Mouse (Mus musculus) CD4-positive, CD25-positive, alpha-beta regulatory T cell, adult 2 months (primary cell): ENCODE measurements around the gene Sumo2.
"Not testable (repeated sequence)": the region's sequence is repeated elsewhere in the genome, so short reads cannot be mapped to it uniquely, and the experiment has no call there.

Experiments used
- DNase-seq: peaks from one replicate; pipeline ENCODE4 v3.0.0-alpha.2; 2012; ENCODE audit warnings: low read depth, low spot score

Gene Sumo2

GRCm38 (mm10) chr11:115485155-115485554 lies 50.9 kb downstream of the Sumo2 start:
- no peak for DNase-seq

- peak; percentile 90 for DNase-seq
Measured at GRCm38 (mm10) chr11:115483726-115484125, 52.4 kb downstream of the Sumo2 start.

DNA sequence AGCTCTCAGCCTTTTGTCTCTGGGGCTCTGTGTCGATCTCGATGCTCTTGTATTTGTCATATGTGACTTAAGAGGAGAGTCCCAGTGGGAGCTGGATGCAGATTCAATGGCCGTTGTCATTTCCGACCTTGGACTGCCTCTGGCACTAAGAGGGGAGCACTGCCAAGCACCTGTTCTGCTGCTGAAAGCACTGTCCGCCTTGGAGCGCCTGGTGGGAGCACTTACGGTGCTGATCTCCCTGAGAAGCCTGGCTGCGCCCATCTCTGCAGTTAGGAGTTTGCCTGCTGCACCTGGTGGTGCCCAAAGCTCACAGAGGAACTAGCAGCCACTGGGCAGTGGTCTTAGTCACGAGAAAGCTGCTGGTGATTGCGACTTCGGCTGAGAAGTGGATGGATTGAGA lies 52.8 kb downstream of the Sumo2 start:
- DNase-seq = no peak

DNA sequence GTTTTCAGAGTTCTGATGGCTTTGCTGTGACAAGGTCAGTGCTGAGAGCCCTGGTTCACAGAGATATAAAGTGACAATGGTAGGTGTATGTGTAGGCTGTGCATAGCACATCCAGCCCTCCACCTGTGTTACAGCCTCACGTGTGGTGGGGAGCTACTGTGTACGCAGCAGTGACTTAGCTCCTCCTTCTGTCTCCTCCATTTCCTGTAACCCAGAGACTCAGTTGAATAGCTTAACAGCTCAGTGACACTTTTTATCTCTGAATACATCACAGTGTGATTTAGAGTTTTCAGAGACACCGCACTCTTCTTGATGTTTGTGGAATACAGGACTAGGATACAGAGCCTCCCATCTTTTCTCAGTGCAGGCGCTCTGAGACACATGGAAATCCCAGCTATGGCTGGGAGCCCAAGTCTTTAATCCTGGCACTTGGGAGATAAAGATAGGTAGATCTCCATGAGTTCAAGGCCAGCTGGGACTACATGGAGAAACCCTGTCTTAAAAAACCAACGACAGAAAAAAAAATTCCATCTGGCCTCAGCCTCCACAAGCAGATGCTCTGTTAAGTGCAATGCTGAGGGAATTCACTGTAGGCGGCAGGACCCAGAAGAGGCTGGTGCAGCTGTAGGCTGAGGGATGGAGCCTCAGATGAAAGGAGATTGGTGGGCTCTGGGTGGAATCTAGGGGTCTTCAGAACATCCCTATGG lies 54.4 kb downstream of the Sumo2 start:
- peak; percentile 87 for DNase-seq

- DNase-seq = no peak
Measured at GRCm38 (mm10) chr11:115478296-115478938, 57.7 kb downstream of the Sumo2 start.

- peak; percentile 73 for DNase-seq
Measured at GRCm38 (mm10) chr11:115477388-115477787, 58.7 kb downstream of the Sumo2 start.

DNA sequence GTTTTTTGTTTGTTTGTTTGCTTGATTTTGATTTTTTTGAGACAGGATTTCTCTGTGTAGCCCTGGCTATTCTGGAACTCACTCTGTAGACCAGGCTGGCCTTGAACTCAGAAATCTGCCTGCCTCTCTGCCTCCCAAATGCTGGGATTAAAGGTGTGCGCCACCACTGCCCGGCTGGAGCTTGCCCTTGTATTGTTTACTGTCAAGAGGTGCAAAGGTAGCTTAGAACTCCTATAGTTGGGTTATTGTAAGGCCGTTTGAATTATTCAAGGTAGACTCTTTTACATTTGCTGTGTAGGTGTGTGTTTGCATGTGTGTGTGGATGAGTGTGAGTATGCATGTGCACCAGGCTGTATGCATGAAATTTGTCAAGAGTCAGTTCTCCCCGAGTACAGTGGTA lies 59.4 kb downstream of the Sumo2 start:
- DNase-seq = not testable (repeated sequence)

GRCm38 (mm10) chr11:115475758-115476237 lies 60.3 kb downstream of the Sumo2 start:
- DNase-seq = no peak

DNA sequence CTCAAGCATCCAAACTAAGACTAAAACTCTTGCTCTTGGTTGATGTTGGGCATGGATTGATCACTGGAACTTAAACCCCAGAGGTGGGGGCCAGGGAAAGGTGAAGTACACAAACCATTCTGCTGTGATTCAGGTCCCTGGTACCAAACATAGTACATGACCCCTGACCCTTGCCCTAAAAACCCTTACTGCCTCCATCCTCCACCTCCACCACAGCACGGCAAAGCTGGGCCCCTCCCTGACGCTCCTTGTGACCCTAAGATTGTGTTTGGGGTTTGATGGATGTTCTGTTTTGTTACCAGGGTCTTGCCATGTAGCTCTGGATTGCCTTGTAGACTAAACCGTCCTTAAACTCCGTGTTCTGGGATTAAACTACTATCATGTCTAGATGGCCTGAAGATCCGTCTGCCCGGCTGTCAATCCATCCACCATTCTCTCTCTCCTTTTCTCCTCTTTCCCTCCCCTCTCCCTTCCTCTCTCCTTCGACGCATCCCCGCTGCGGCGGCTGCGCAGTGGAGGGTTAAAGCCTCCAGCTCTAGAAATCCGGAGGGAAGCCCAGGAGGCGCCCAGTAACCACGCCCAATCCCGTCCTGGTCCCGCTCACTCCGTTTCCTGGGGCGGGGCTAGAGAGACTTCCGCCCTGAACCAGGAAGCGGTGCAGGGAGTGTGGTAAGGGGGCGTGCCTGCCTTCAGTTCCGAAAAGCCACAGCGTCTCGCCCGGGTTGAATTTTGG lies 60.9 kb downstream of the Sumo2 start, which contains the start of gene Armc7:
TSS of gene Armc7 (plus strand) at position 643 of the 733 bp plus-strand sequence.
- DNase-seq = peak; percentile 95

- peak; percentile 96 for DNase-seq
Measured at GRCm38 (mm10) chr11:115473626-115474275, 62.3 kb downstream of the Sumo2 start.
